Comparison of ENCODE assay signal across 23 mouse cellular contexts in genomic region chr15:102619486-102619885, GRCm38 (mm10). TPM values are rescaled to one million over a fixed set of nuclear protein-coding genes. Genes with fewer than 3 reads are reported as not detected.
"Had no signal": no experiment of that assay in that cellular context is flagged by ENCODE, and none has a peak within 500 bp of the region (broad histone marks: within the 10 kb centered on the region; RNA-seq: fewer than 3 reads in every experiment).

No protein-coding gene starts in this region.

- H3K27ac ChIP-seq: midbrain, embryonic 10.5 days; midbrain, embryonic 12.5 days; midbrain, embryonic 15.5 days; neural tube, embryonic 12.5 days; stomach, embryonic 15.5 days; stomach, postnatal 0 days had no signal

- DNase-seq: lung, adult 18-20 months; lung, embryonic 14.5 days; lung, postnatal 10 days; lung, postnatal 4 days; right cerebral cortex, postnatal 14 days; thymus, adult 2 months; thymus, postnatal 25 days; thymus, postnatal 4 days had no signal

- H3K9me3 ChIP-seq: midbrain, embryonic 10.5 days; midbrain, embryonic 12.5 days; midbrain, embryonic 15.5 days; neural tube, embryonic 12.5 days; stomach, embryonic 15.5 days had no signal

- H3K4me3 ChIP-seq: midbrain, embryonic 10.5 days; midbrain, embryonic 12.5 days; midbrain, embryonic 15.5 days; neural tube, embryonic 12.5 days; stomach, embryonic 15.5 days had no signal

- H3K27me3 ChIP-seq: midbrain, embryonic 12.5 days; midbrain, embryonic 15.5 days; neural tube, embryonic 12.5 days; stomach, embryonic 15.5 days had no signal

- H3K9ac ChIP-seq: lung, embryonic 14.5 days; midbrain, embryonic 12.5 days; midbrain, embryonic 15.5 days; neural tube, embryonic 12.5 days; stomach, embryonic 15.5 days had no signal

- H3K4me2 ChIP-seq: lung, embryonic 14.5 days; midbrain, embryonic 12.5 days; midbrain, embryonic 15.5 days; neural tube, embryonic 12.5 days; stomach, embryonic 15.5 days had no signal

- ATAC-seq: midbrain, embryonic 15.5 days had no signal

- H3K36me3 ChIP-seq: midbrain, embryonic 12.5 days; midbrain, embryonic 15.5 days; neural tube, embryonic 12.5 days; stomach, embryonic 15.5 days had no signal

RNA-seq across cellular contexts. Expression of gene Gm28047, which starts 5.4 kb away (rescaled TPM):
- total RNA-seq: megakaryocyte, adult 5-6 weeks; megakaryocyte-erythroid progenitor cell, adult 5-6 weeks; midbrain, postnatal 0 days; monocyte, adult 5-6 weeks; neutrophil, adult 5-6 weeks had no signal
- polyA plus RNA-seq: liver, embryonic 16.5 days; lung, embryonic 14.5 days; lung, embryonic 16.5 days; midbrain, embryonic 10.5 days; midbrain, embryonic 12.5 days; midbrain, embryonic 15.5 days; midbrain, postnatal 0 days; neural tube, embryonic 12.5 days; neural tube, embryonic 14.5 days; spleen, adult 2 months; stomach, embryonic 15.5 days; stomach, postnatal 0 days; thymus, adult 2 months had no signal
